Mouse (Mus musculus): ENCODE measurements around the gene Susd4.

Gene Susd4

DNA sequence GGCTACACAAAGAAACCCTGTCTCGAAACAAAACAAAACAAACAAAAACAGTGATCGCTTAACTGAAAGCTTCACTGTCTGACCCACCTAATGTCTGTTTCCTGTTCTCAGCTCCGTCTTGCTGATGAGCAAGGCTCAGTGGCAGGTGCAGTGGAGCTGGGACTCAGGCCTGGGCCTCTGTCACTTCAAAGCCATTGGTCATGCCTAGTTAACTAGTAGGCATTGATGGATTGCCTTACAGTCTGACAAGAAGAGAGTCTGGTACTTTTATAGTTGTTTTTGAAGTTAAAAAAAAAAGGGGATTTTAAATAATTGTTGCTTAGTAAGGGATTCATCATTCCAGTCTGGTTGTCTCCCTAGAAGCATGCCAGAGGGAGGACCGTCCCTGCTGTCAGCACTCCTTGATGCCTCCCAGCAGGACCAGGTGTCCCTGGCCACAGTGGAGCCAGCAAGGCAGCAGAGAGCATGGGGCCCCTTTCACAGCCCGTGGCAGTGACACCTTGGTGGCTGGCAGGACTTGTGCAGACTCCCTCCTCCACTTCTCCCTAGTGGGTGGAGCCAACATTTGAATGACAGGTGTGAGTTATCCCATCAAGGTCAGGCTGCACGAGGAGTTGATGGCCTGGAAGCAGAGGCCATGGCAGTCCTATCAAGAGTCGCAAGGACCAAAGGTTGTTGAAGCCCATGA, 98.2 kb downstream of the Susd4 start:
- DNase-seq (ENCODE audit: low spot score), result no peak

DNA sequence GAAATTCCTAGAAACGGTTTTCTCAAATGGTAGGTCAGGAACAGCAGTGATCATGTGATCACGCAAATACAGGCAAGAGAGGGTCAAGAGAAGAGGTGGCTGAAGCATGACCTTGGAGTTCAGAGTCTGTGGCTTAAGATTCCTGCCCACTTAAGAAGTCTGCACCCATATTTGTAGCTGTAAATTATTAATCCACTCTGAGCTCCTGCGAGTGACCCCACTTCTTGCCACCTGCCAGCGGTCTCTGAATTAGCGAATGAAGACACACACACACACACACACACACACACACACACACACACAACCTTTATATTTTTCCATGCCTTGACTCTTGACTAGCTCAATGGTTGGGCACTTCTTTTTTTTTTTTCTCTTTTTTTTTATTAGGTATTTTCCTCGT, 99.7 kb downstream of the Susd4 start:
- DNase-seq (ENCODE audit: low spot score), result no peak

DNA sequence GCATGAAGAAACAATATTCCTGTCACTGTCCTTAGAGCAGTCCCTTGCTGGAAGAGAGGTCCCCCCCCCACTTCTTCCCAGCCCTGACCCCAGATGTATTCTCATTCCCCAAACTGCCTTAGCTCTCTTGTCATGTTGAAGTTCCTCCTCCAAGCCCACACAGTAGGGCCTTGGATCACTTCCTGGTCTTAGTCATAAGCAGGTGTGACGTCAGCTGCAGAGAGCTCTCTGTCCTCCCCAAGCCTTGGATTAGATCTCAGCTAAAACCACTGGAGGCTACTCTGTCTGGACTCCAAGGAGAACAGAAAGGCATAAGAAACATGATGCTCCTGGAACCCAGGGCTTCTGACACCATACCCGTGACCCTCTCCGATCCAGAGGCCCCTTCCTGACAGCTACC, 104.2 kb downstream of the Susd4 start:
- DNase-seq (ENCODE audit: low spot score), result no peak

DNA sequence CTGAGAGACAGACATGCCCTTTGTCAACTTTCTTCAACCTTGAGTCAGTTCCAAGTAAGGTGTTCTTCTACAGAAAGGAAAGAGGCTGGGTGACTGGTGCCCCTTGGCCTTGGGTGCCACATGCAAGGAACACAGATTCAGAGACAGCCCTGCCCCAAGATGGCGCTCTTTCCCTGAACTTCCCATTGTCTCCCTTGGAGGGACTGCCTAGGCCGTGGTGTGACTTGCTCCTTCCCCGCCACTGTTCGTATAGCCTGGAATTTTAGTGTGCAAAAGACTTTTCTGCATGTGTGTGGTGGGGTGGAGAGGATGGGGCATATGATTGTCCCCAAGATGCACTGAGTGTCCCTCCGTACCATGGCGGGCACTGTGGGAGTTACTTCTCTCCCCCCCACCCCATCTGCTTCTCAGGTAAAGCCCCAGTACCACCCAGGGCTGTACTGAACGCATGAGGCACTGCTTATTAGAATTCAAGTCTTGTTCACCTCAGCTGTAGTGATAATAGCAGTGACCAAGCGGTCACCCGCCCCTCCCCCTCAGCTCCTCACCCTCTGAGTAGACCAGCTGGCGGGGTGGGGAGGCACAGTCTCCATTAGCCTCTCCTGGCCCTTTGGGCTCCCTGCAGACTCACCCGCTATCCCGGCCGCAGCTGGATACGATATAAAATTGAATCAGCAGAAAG, 104.9 kb downstream of the Susd4 start:
- no peak for DNase-seq (ENCODE audit: low spot score)

DNA sequence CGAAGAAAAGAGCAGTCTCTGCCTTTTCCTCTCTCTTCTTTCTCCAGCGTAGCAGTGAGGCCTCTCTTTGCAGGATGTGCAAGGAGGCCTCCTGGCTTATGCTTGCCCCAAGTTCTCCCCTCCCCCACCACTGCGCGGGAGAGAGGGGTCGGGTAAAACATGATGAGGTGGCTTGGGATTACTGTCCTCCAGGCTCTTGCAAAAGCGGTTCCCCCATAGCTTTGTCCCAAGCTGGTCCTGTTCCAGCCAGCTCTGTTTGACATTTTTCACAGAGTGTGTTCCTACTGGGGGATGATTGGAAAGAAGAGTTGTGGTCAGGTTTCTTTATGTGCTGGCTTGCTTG, 105.4 kb downstream of the Susd4 start:
- DNase-seq (ENCODE audit: low spot score), result no peak

DNA sequence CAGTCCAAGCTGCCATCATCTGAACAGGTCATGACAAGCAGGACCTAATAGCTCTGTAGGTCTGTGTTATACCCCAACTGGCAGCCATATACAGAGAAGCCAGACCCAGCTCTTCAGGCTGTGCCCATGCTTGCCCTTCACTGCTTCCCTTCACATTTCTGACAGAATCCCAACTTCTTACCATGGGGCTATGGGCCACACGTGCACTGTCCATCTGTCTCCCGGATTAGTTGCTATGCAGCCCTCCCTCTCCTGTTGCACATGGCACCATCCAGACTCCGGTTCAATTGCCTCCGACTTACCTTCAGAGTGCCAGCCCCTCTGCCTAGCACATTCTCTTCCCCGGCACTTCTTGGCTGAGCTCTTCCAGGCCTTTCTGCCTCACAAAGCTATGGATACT, 114.5 kb downstream of the Susd4 start:
- no peak for DNase-seq (ENCODE audit: low spot score)

DNA sequence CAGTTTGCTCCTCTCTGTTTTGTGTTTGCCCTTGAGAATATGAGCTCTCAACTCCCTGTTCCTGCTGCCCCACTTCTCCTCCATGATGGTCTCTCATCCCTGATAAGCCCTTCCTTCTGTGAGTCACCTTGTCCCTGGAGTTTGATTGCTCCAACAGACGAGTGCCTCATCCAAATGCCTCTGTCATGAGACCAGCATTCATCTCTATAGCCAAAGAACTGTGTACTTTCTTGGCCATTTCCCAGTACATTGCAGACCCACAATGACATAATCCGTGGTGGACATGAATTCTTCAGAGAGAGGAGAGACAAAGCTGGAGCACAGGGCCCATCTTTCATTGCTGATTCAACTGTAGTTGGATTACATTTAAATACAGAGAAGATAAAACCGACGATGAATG, 115.1 kb downstream of the Susd4 start:
- no peak for DNase-seq (ENCODE audit: low spot score)

DNA sequence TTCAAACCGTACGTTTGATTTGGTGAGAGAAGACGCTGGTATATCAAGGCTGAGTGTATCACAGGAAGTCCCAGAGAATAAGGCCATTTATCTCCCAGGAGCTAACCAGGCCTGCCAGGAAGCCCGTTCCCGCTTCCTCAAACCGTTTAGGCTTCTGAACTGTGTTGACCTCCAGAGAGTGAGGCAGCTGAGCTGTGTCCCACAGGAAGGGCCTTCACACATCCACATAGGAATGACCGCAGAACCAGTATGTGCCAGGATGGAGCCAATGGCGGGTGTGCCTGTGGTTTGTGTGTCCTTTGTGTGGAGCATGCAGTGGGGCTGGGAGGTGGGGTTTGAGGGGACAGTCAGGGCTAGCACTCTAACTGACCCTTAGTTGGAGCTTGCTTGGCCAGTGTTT, 117.6 kb downstream of the Susd4 start:
- DNase-seq (ENCODE audit: low spot score), result no peak

DNA sequence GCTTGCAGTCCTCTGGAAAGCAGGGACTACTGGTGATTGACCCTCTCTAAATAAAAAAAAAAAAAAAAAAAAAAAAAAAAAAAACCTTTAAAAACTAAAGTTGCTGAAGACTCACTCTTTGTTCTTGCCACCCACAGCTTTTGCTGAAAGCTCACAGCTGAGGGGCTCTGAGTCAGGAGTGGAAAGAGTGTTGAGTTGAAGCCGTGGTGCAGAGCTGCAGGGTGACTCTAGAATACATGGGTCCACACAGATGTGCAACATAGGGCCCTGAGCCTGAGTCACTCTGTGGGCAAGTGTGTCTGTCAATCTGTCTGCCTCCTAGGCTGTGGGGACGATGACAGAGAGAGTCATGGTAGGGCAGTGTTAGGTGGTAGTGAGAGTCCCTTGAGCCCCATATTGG, 119.0 kb downstream of the Susd4 start:
- no peak for DNase-seq (ENCODE audit: low spot score)

DNA sequence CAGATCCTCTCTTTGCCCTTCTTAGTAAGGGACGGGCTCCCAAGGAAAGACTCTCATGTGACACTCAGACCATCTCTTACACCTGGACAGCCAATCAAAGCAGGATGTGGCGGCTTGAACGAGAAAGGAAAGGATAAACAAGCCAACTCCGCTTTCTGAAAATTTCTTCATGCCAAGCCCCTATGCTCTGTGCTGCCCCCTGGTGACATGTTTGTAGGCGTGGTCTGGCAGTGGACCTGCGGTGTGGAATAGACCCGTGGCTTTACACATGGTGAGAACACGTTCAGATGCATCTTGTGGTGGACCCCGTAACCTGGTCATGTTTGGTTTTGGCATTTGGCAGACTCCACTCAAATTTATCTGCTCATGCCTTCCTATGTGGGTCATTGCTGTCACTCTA, 132.0 kb downstream of the Susd4 start:
- DNase-seq (ENCODE audit: low spot score), result no peak

DNA sequence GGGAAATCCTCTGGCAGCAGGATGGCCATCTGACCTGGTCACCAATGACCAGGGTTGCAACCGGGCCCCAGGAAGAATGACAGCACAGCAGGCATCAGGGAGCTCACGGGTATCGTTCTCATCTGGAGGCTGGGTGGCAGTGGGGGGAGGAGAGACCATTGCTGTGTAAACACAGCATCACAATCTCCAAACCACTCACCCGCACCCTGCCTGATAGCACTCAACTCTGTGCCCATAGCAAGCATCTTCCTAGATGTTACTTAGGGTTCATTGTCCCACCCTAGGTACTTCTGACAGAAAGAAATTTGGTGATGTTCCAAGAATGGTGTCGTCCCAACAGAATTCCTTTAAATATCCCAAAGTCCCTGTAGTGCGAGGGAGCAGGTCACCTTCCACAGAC, 133.4 kb downstream of the Susd4 start:
- no peak for DNase-seq (ENCODE audit: low spot score)

DNA sequence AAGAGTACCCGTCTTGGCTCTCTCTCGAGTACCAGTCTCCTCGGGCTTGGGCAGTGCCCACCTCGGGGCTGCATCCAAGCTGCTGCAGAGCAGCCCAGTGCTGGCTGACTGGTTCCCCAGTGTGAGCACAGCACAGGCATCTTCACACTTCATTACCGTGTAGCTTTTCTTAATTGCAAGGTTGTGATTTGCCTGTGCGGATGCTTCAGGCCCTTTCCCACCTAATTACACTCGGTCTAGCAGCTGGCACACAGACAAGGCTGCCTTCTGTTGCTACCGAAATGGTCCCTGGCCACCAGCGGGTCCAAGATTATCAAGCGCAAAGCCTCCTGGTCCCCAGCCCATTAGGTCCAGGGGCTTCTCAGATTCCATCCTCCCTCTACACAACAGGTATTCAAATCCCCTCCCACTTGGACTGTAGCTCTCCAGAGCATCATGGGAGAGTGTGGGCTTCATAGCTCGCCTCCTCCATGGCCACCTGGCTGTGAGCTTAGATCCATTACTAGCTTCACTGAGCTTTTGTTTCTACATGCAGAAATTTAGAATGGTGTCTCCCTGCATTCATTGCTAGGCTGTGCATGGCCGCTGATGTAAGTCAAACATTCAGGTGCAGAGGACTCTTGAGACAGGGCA, 134.0 kb downstream of the Susd4 start:
- no peak for DNase-seq (ENCODE audit: low spot score)

DNA sequence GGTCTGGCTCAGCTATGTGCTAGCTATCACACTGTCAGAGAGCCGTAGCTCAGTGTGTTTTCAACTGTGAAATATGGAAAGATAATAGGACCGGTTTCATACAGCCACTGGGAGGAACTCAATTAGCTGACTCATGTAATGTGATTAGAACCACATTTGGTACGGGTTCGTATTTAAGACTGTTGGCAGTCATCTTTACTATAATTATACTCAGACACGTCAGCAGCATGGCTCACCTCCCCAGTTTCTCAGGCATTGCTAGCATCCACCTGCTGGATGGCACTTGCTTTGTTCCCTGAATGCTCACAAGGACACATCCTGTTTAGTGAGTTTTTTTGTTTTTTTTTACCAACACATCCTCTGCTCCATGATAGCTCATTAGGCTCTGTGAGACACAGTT, 138.4 kb downstream of the Susd4 start:
- DNase-seq (ENCODE audit: low spot score), result no peak

DNA sequence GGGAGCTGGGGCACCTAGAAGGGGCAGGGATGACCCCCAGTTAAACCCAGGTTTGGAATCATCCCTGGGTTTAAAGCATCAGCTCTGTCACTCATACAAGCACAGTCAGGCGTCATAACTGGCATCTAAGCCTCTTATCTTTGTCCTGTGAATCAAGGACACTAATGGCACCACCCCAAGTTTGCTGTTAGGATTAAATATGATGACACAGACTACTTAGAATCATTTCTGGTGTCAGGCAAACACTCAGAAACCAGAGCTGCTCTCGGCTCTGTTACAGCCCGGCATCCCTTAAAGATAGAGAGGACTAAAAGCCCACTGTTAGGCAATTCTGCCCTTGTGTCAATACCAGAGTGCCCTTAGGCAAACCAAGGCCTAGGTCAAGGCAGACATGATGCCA, 139.2 kb downstream of the Susd4 start:
- DNase-seq (ENCODE audit: low spot score), result no peak

DNA sequence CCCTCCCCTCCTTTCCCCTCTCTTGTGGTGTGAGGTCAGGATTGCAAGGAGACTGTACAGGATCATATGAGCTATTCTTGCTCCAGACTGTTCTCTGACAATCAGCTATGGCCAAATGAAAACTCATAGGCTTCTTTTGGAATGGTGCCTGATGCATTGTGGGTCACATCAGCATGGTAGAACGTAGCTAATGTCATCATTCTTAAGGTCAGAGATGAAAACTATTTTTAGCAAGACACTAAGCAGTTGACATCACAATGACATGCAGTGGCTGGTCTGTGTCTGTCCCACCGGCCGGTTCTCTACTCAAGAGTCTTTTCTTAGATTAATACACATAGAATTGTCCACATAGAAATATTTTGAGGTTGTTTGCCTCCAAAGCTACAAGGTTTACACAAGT, 142.0 kb downstream of the Susd4 start:
- DNase-seq (ENCODE audit: low spot score), result no peak

DNA sequence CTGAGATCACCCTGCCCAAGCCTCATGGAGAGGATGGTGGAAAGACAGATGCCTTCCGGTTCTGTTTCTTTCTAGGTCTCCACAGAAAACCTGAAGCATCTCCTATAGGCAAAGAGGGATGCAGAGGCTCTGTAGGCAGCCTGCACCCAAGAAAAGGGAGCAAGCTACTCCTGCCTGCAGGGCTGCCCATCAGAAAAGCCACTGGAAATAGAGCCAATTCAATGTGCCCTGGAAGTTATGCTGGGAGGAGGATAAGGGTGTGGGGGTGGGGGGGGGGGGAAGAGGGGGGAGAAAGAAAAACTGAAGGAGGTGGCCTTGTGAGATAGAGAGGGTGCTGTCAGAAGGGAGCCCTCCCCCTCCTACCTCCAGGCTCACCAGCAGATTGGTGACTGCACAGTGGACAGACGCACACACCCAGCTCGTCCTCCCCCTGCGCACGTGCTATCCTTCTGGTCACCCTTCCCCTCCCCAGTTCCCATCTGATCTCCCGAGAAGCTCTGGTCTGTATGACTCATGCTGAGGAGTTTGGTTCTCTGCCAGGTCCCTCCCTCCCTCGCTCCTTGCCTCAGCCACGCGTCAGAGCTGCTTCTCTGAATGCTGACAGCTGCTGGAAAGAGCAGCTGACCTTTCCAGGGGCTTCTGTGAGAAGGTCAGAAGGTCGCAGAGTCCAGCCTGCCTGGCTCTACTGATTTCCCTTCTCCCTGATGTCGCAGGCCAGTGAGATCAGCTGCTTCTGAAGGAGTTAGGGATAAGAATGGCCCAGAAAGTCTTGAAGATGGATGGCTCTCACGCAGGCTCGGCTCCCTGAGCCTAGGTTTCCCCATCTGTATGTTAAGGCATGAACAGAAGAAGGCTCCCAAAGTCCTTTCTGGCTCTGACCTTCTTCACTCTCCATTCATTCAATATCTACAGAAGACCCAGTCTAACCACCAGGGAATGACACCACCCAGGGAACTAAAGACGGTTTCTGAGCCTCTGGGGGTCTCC, 144.7 kb downstream of the Susd4 start:
- peak; percentile 76 for DNase-seq (ENCODE audit: low spot score)

DNA sequence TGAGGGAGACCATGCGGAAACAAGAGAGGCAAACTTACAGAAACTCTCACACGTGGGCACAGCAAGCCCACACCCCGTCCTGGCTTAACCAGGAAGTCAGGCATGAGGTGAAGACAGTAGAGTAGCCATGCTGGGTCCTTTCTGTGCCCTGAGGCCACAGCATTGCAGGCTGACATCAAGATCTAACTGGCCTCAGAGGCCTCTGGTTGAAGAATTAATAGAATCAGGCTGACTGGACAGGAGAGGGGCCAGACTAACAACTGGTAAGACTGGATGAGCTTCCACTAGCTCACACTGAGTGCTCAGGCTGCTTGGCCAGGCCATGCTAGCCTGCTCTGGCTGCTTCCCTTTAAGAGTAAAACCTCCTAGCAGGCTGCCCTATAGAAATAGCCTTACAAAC, 145.4 kb downstream of the Susd4 start:
- no peak for DNase-seq (ENCODE audit: low spot score)

DNA sequence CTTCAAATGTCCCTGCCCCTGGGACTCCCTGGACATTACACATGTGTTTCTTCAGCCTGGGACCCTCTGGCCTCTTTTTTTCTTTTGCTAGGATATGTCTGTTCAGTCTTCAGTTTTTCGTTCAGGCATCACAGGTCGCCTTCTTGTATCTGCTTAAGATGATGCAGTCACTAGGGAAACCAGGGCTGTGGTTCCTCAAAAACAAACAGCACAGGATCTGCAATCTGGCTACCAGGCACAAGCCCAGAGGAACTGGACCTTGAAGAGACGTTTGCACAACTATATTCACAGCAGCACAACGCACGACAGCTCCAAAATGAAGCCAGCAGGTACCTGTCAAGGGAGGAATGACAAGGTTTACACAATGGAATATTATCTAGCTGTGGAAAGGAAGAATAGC, 145.9 kb downstream of the Susd4 start:
- no peak for DNase-seq (ENCODE audit: low spot score)

DNA sequence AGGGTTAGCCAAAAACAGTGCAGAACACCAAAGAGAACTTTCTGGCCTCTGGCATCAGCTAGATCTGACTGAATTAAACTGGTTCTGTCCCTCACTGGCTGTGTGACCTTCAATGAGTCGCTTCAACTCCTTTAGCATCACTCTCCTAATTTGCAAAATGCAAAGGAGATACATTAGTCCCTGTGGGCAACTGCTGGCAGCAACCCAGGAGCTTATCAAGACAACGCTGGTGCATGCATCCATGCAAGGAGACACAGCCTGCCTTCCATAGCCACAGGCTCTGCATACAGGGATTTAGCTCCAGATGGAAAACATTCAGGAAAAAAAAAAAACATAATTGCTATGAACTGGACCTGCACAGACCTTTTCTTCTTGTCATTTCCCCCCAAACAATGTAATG, 148.9 kb downstream of the Susd4 start:
- no peak for DNase-seq (ENCODE audit: low spot score)

DNA sequence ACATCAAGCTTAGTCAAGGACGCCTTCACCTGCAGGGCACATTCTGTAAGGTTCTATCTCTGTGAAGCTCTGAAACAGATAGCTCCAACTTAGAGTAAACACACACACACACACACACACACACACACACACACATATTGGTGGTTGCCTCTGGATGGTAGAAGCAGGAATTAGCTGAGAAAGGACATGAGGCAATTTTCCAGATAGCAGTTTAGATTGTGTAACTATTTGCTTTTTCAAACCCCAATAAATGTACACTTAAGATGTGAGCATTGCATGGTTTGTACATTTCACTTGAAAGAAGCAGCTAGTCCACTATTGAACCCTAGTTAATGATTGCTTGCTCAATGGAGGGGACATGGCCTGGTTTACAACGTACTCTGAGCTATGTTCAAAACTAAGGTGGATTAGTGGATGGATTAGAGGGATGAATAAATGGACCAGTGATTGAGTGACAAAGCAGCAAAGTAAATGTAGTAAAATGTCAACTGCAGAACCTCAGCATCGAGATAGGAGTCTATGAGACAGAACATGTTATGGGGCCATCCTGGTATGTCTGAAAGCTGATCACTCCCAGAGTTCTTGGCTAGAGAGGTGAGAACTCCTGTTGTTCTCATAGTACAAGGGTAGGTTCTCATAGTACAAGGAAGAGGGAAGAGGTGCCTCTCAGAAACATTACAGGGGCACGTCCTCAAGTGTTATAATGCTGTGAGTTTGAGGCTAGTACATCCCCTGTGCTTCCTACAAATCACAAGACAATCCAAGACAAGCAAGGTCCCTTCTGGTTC, 150.7 kb downstream of the Susd4 start:
- DNase-seq (ENCODE audit: low spot score), result no peak

DNA sequence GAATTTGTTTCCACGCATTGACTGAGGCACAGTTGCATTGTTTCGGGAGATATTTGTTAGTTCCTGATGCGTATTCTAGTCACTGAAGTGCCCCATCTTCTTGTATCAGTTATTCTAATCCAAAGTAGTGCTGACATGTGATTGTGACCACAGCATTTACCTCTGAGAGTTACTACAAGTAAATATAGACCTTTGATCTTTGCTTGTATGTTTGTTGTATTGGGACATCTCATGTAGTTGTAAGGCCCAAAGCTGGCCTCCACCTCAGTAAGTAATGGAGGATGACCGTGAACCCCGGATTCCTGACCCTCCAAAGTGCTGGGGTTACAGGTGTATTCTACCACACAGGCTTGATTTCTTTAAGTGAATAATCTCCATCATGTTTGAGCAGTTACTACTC, 152.5 kb downstream of the Susd4 start:
- DNase-seq (ENCODE audit: low spot score), result no peak
